In genomic region chr4:141902479-141902858, GRCm38 (mm10) we compare ENCODE assay signal across 21 mouse cellular contexts. TPM values are rescaled to one million over a fixed set of nuclear protein-coding genes. Genes with fewer than 3 reads are reported as not detected.
DNase-seq lines count a peak whose midpoint lies in the region; ATAC-seq lines count a peak whose summit lies in the region.
"Had no signal": no experiment of that assay in that cellular context is flagged by ENCODE, and none has a peak within 500 bp of the region (broad histone marks: within the 10 kb centered on the region; RNA-seq: fewer than 3 reads in every experiment).

No protein-coding gene starts in this region.

- no peak overlapping the region for H3K4me2 ChIP-seq in neural tube, embryonic 11.5 days (ENCODE audit: low read depth)
- no peak overlapping the region for H3K4me2 ChIP-seq in neural tube, embryonic 15.5 days
- no peak overlapping the region for H3K4me2 ChIP-seq in forebrain, embryonic 16.5 days (ENCODE audit: low read length)
- H3K4me2 ChIP-seq in midbrain, embryonic 12.5 days (replicated peaks), result peak overlapping the region; percentile 38
- H3K4me2 ChIP-seq in neural tube, embryonic 14.5 days (ENCODE audit: low read depth, low read length), result no peak overlapping the region
- H3K4me2 ChIP-seq: heart, embryonic 11.5 days had no signal

- no peaks in the 10 kb centered on the region for H3K9me3 ChIP-seq in neural tube, embryonic 11.5 days (ENCODE audit: control insufficient read depth, low read length)
- no peaks in the 10 kb centered on the region for H3K9me3 ChIP-seq in neural tube, embryonic 15.5 days (replicated peaks)
- H3K9me3 ChIP-seq in forebrain, embryonic 16.5 days (ENCODE audit: control insufficient read depth, low read length), result no peaks in the 10 kb centered on the region
- H3K9me3 ChIP-seq in midbrain, embryonic 12.5 days, result no peaks in the 10 kb centered on the region
- no peaks in the 10 kb centered on the region for H3K9me3 ChIP-seq in neural tube, embryonic 14.5 days (ENCODE audit: control insufficient read depth, low read length)

- WGBS in neural tube, embryonic 11.5 days, result 87% methylated on average over 8 of the region's 8 CpGs
- WGBS in neural tube, embryonic 15.5 days, result 68% methylated on average over 8 of the region's 8 CpGs
- 64% methylated on average over 8 of the region's 8 CpGs for WGBS in forebrain, embryonic 16.5 days
- WGBS in midbrain, embryonic 12.5 days, result 59% methylated on average over 8 of the region's 8 CpGs
- WGBS in neural tube, embryonic 14.5 days, result 68% methylated on average over 8 of the region's 8 CpGs

- ATAC-seq in neural tube, embryonic 11.5 days (ENCODE audit: insufficient read depth, low FRiP score, low TSS enrichment), result 0 out of 2 replicates have a peak, but pooled peaks have one; percentile 5
- no peak for ATAC-seq in neural tube, embryonic 15.5 days (ENCODE audit: low FRiP score)
- no peak for ATAC-seq in forebrain, embryonic 16.5 days
- ATAC-seq in midbrain, embryonic 12.5 days (ENCODE audit: low FRiP score, low read depth), result no peak
- ATAC-seq in neural tube, embryonic 14.5 days (ENCODE audit: low read depth), result peak; percentile 3; the same call in 1 of the 2 replicates
- ATAC-seq: inflammation-experienced regulatory T-cells, adult 6 months; lung, postnatal 0 days had no signal

- H3K36me3 ChIP-seq in neural tube, embryonic 11.5 days (ENCODE audit: control insufficient read depth, insufficient read depth, low read length), result no peaks in the 10 kb centered on the region
- no peaks in the 10 kb centered on the region for H3K36me3 ChIP-seq in neural tube, embryonic 15.5 days
- no peaks in the 10 kb centered on the region for H3K36me3 ChIP-seq in forebrain, embryonic 16.5 days (ENCODE audit: control insufficient read depth, insufficient read depth)
- no peaks in the 10 kb centered on the region for H3K36me3 ChIP-seq in midbrain, embryonic 12.5 days
- H3K36me3 ChIP-seq in neural tube, embryonic 14.5 days (ENCODE audit: control insufficient read depth, insufficient read depth, low read length), result no peaks in the 10 kb centered on the region

- peaks cover 21% of the 10 kb centered on the region for H3K4me1 ChIP-seq in neural tube, embryonic 11.5 days (ENCODE audit: control insufficient read depth, insufficient read depth, low read length)
- peaks cover 34% of the 10 kb centered on the region for H3K4me1 ChIP-seq in neural tube, embryonic 15.5 days
- H3K4me1 ChIP-seq in forebrain, embryonic 16.5 days (replicated peaks; ENCODE audit: control insufficient read depth, insufficient read depth, low read length), result peaks cover 50% of the 10 kb centered on the region
- peaks cover 58% of the 10 kb centered on the region for H3K4me1 ChIP-seq in midbrain, embryonic 12.5 days
- peaks cover 10% of the 10 kb centered on the region for H3K4me1 ChIP-seq in neural tube, embryonic 14.5 days (ENCODE audit: control insufficient read depth, insufficient read depth, low read length)

- DNase-seq in neural tube, embryonic 11.5 days (ENCODE audit: low spot score), result no peak
- DNase-seq in layer of hippocampus, adult 9-10 months (ENCODE audit: low spot score), result no peak
- no peak for DNase-seq in ovary, adult 18-20 months (ENCODE audit: low spot score)
- no peak for DNase-seq in lung, postnatal 10 days
- DNase-seq: B cell, adult 2 months; heart, postnatal 14 days; kidney, adult 2 months; kidney, postnatal 14 days; liver; right cerebral cortex, adult 18-20 months; thymus, postnatal 25 days had no signal

- no peak overlapping the region; the same call in 1 of the 2 replicates for H3K9ac ChIP-seq in neural tube, embryonic 11.5 days (ENCODE audit: low read length)
- H3K9ac ChIP-seq in neural tube, embryonic 15.5 days (replicated peaks), result no peak overlapping the region
- H3K9ac ChIP-seq in forebrain, embryonic 16.5 days (replicated peaks; ENCODE audit: low read depth, low read length), result no peak overlapping the region
- peak overlapping the region; percentile 20; the same call in 1 of the 2 replicates for H3K9ac ChIP-seq in midbrain, embryonic 12.5 days (replicated peaks)
- H3K9ac ChIP-seq in neural tube, embryonic 14.5 days (replicated peaks; ENCODE audit: low read depth, low read length), result no peak overlapping the region

- no peak overlapping the region for H3K4me3 ChIP-seq in neural tube, embryonic 11.5 days (ENCODE audit: low read depth, low read length)
- H3K4me3 ChIP-seq in neural tube, embryonic 15.5 days (replicated peaks), result no peak overlapping the region
- H3K4me3 ChIP-seq in forebrain, embryonic 16.5 days (replicated peaks; ENCODE audit: low read length), result no peak overlapping the region
- no peak overlapping the region for H3K4me3 ChIP-seq in midbrain, embryonic 12.5 days
- H3K4me3 ChIP-seq in neural tube, embryonic 14.5 days (ENCODE audit: low read depth, low read length), result no peak overlapping the region
- H3K4me3 ChIP-seq: layer of hippocampus, adult 2 months had no signal

- no peaks in the 10 kb centered on the region for H3K27me3 ChIP-seq in neural tube, embryonic 11.5 days (ENCODE audit: control insufficient read depth, insufficient read depth, low read length)
- H3K27me3 ChIP-seq in neural tube, embryonic 15.5 days (replicated peaks), result no peaks in the 10 kb centered on the region
- H3K27me3 ChIP-seq in forebrain, embryonic 16.5 days (replicated peaks; ENCODE audit: control insufficient read depth, insufficient read depth, low read length), result no peaks in the 10 kb centered on the region
- no peaks in the 10 kb centered on the region for H3K27me3 ChIP-seq in midbrain, embryonic 12.5 days
- H3K27me3 ChIP-seq in neural tube, embryonic 14.5 days (ENCODE audit: control insufficient read depth, insufficient read depth, low read length), result no peaks in the 10 kb centered on the region

- H3K27ac ChIP-seq in neural tube, embryonic 11.5 days (ENCODE audit: low read depth, low read length), result peak overlapping the region; percentile 85; the same call in 1 of the 2 replicates
- H3K27ac ChIP-seq in neural tube, embryonic 15.5 days (replicated peaks), result no peak overlapping the region
- peak overlapping the region; percentile 39; the same call in 1 of the 2 replicates for H3K27ac ChIP-seq in forebrain, embryonic 16.5 days (ENCODE audit: low read length)
- peak overlapping the region; percentile 96 for H3K27ac ChIP-seq in midbrain, embryonic 12.5 days (replicated peaks)
- H3K27ac ChIP-seq in neural tube, embryonic 14.5 days (ENCODE audit: low read depth, low read length), result peak overlapping the region; percentile 71

RNA-seq across cellular contexts. Expression of gene Efhd2, which starts 27.7 kb away (rescaled TPM):
- polyA plus RNA-seq in neural tube, embryonic 11.5 days (2014; fragmentation: Nextera tagmentation; extraction: Ambion mirVana), result 24.4 and 28.5 TPM in 2 replicates
- polyA plus RNA-seq in neural tube, embryonic 15.5 days (2015; fragmentation: Nextera tagmentation; extraction: Ambion mirVana), result 75.6 and 85.4 TPM in 2 replicates
- polyA plus RNA-seq in forebrain, embryonic 16.5 days (2015; fragmentation: Nextera tagmentation; extraction: Ambion mirVana), result 69.9 and 76.8 TPM in 2 replicates
- polyA plus RNA-seq in midbrain, embryonic 12.5 days (2016; fragmentation: Nextera tagmentation; extraction: Ambion mirVana), result 96.8 and 112 TPM in 2 replicates
- 33.2 and 36.3 TPM in 2 replicates for polyA plus RNA-seq in neural tube, embryonic 14.5 days (2014; fragmentation: Nextera tagmentation; extraction: Ambion mirVana)

RNA-seq across cellular contexts. Expression of gene Ctrc, which starts 56.3 kb away (rescaled TPM):
- polyA plus RNA-seq in neural tube, embryonic 11.5 days (2014; fragmentation: Nextera tagmentation; extraction: Ambion mirVana), result not detected in 2 replicates
- polyA plus RNA-seq in neural tube, embryonic 15.5 days (2015; fragmentation: Nextera tagmentation; extraction: Ambion mirVana), result not detected in 2 replicates
- polyA plus RNA-seq in forebrain, embryonic 16.5 days (2015; fragmentation: Nextera tagmentation; extraction: Ambion mirVana), result not detected in 2 replicates
- not detected in 2 replicates for polyA plus RNA-seq in midbrain, embryonic 12.5 days (2016; fragmentation: Nextera tagmentation; extraction: Ambion mirVana)
- polyA plus RNA-seq in neural tube, embryonic 14.5 days (2014; fragmentation: Nextera tagmentation; extraction: Ambion mirVana), result not detected in 2 replicates
- polyA plus RNA-seq: embryonic facial prominence, embryonic 14.5 days; heart, embryonic 11.5 days; inflammation-experienced regulatory T-cells, adult 6 months; kidney, adult 2 months; liver, embryonic 16.5 days; lung, postnatal 0 days had no signal

Comparison
In these comparisons a context has a peak if more than half of its experiments do, and no peak if none do; other contexts are left out.
1. ATAC-seq: peak in neural tube, embryonic 11.5 days (single experiment) and neural tube, embryonic 14.5 days (single experiment); none in neural tube, embryonic 15.5 days (single experiment), forebrain, embryonic 16.5 days (single experiment) and midbrain, embryonic 12.5 days (single experiment).